Mouse (Mus musculus) thymus, postnatal 10 days (tissue): ENCODE data around the gene Tspan3.

Experiments
- DNase-seq, 2 experiments: peaks; one replicate each; pipeline ENCODE4 v3.0.0; 2021; ENCODE audit warnings: low spot score in 2 of 2

Tspan3 gene

DNA sequence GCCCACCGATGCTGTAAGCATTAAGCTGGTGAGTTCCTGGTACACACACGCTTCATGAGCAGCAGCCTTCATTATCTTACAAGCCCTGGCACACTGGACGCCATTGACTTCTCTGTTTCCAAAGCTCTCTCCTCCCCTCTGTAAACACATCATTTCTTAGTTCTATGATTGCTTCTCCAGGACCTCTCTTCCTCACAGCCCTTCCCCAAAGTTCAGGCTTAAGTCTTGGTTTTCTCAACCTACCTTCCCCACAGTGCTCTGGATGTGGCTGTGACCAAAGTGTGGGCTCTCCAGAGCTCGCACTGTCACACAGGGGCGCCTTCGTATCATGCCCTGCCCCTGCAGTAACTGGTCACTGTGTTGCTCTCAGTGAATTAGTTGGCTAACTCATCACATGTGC is at the start of gene Tspan3:
TSS of gene Tspan3 (minus strand) at position 101 of the 400 bp plus-strand sequence.
- DNase-seq, result no peak

DNA sequence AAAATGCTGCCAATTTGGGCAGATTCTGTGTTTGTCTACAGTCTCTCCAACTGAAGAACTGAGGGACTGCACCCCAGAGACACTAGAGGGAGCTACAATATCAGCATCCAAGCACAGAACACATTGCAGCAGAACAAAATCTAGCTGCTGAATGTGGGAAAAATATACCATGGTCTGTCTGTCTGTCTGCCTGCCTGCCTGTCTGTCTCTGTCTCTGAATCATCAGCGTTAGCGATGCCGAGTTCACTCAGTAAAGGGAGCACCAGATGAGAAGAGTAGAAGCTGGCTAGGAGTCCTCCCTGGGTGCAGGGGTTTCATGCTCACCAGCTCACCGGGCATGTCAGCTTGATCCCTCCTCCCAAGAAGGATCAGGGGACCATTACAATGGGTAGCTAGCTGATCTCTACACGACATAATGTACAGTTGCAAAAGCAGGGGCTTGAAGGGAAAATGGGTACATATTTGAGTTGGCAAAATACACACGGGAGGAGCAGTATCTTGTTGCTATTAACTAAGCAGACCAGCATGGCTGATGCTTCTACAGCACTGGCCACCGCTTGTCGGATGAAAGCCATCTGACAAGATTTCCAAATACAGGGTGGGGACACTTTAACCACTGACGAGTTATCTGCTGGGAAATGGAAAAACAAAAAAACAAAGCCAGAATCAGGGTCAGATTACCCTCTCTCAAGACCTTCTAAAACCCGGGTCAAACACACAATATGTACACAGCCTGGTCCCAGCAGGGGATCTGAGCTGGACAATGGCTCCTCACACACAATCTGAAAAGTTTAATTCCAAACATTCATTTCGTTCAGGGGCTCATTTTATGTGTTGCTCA is 48.4 kb upstream of the Tspan3 start:
- DNase-seq, result peak in 1 of 2 experiments; percentile 39

DNA sequence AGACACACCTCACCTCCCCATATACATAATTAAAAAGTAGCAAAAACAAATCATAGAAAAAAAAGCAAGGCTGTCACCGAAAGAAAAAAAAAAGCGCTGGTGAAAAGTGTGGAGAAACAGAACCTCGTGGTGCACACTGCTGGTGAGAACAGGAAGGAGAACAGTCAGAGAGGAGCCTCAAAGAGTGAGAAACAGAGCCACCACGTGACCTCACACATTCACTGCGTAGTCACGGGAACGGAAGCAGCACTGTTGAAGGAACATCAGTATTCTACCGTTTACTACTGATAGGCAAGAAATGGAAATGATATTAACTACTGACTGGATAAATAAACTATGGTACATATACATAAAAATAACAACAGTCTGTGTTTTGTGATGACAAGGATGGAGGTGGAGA is 43.5 kb upstream of the Tspan3 start:
- no peak for DNase-seq

DNA sequence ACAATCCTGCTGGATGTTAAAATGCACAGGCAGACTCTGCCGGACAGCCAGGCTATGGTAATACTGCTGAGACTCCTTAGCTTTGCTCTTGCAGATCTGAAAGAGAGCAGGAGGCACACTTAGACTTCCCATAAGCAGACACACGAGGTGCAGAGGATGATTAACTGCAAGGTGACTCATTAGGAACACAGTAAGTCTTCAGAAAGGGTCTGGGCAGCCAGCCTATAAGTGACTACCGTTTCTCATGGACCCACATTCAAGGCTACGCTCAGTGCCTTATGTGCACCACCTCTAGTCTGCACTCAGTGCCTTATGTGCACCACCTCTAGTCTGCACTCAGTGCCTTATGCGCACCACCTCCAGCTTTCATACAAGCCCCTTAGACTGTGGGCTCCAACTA is 42.2 kb upstream of the Tspan3 start:
- DNase-seq, result no peak

DNA sequence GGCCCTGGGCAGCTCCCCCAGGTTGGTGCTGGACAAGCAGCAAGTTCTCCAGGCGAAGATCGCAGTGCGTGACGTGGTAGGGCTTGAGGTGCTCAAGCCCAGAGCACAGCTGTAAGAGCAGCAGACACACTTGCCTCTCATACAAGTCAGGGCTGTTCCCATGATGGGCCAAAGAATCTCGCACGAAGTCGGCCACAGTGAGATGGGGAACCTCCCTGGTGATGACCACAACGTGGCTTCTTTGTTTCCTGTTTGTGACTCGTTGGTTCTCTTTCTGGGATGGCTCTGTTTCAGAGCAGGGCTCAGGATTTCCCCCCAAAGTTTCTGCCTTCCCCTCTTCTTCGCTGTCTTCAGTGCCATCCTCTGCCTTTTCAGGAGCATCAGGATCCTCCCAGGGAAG is 41.8 kb upstream of the Tspan3 start:
- no peak for DNase-seq

DNA sequence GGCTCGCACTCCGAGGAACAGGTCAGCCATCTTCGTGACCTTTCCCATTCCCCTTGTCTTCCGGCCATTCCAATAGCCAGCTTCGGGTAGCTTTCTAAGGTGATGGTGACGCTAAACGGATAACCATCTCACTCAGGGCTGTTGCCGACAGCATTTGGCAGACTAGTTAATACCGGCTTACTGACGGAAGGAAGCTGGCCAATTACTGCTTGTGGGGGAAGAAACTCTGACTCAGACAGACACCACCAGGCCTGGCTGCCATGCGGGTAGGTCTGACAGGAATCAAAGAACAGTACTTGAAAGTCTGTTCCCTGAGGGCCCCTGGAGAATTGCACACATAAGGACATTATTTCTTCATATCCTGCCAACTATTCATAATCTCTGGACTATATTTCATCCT is 40.1 kb upstream of the Tspan3 start:
- no peak for DNase-seq

DNA sequence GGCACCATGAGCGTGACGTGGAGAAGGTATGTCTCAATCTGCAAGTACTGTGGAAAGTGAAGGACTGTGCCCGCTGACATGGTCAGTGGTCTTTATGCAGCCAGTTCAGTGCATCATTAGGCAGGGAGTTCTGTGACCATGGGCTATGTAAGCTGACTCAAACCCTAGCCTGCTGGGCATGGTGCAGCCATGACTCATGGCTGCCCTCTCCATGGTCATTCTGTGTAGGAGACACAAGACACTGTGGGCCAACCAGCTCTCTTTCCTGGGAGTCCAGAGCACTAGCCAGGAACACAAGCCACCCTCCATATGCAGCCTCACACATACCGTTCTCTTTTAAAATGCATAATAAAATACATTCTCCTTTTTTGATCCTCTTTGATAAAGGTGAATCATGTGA is 39.0 kb upstream of the Tspan3 start:
- no peak for DNase-seq

DNA sequence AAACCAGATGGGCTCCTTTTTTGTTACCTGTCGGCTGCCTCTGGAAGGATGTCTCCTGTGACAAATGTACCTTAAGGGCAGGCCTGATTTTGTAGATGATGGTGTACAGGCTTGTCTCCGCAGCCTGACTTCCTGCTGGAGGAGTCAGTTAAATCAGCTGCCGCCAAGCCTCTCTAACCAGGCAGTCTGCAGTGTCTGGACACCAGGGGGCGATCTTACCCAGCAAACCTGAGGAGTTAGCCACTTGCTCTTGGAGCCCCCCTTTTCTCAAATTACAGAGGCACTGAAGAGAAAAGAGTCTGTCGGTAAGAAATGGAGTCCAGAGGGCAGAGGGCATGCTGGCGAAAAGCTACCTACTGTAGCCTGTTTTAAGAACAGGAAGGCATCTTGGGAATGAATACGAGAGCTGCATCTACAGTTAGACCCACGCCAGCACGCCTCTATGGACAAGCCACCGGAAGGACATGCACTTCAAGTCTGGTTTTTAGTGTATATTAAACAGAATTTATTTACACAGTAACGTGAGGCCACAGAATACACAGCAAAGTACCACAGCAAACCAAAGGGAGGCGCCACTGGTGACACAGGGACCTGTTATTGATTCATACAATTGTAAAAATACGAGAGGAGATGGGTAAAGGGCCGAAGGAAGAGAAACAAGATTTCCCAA is 35.5 kb upstream of the Tspan3 start:
- DNase-seq, result peak; percentile 79 to 94

DNA sequence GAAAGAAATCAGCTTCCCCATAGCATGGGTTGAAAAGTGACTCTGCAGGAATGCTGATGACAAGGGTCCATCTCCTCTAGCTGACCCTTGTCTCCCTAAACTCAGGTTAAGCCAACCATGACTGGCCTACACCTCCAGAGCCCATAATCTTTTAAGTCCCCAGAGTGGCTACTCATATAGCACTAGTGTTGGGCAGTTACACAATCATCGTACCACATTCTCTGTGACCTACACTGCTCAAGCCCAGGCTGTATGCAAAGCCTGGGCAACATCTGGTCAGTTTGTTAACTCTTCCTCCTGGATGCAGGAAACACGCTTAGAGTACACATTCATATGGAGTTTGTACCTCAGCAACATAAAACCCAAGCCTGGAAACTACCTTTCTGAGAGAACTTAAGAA is 34.9 kb upstream of the Tspan3 start:
- DNase-seq, result no peak

DNA sequence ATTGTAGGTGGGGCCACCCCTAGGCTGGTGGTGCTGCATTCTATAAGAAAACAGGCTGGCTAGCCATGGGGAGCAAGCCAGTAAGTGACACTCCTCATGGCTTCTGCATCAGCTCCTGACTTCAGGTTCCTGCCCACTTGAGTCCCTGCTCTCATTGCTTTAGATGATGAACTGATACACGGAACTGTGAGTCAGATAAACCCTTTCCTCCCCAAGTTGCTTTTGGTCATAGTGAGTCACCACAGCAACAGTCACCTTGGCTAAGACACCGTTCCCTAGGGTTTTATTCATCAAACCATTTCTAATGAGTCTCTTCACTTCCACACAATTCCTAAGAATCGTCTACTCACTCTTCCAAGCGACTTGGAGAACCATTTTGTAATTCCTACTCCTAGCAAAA is 31.6 kb upstream of the Tspan3 start:
- DNase-seq, result no peak

DNA sequence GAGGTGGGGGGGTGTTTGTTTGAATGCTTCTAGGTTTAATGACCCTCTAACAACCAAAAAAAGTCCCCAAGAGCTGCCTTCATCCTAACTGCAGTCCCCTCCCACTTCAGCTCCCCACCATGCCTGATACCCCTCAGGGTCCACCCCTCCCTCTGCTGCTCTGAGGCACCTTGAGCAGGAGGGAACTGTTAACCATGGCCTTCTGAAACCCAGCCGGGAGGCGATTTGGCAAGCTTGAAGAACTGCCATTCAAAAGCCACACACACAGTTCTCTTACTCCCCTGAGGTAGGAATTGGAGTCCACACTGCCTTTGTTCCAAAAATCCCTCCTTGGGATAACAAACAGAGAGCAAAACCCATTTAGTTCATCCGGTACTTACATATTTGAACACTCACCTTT is 29.9 kb upstream of the Tspan3 start:
- no peak for DNase-seq

DNA sequence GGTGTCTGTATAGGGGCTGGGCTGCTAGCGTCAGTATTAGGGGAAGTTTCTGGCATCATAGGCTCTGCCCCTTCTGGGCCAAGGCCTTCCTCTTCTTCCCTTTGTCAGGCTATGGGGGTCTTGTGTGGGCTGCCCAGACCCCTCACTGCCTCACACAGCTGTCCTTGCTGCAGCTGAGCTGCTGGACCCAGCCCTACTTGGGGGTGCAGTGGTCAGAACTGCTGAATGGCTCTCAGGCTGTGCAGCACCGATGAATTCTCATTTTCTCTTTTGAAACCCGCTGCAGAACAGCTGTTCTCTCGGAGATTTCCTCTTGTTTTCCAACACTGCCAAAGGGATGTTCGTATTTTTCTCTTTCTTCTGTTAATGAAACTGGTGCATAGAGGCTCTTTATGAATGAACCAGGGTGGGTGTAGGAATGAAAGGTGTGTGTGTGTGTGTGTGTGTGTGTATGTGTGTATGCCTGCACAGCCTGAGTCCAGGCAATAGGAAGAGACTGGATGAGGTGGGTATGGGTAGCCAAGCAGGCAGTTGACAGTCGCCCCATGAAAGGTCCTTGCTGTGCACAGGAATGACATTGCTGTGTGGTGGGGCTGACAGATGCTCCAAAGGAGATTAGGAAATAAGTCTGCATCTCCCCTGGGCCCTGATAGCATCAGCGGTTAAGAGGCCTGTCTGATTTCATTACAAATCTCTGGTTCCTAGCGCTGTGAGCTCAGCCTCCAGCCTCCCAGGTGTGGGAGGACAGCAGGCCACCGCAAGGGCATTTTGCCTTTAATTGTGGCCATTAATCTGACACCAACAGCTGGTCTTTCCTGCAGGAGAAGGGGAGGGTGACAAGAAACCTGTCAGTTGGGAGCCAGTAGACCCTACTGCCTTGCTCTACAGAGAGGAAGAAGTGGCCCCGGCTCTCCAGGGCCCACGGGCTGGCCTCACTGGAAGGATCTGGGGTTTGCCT is 26.5 kb upstream of the Tspan3 start:
- no peak for DNase-seq

DNA sequence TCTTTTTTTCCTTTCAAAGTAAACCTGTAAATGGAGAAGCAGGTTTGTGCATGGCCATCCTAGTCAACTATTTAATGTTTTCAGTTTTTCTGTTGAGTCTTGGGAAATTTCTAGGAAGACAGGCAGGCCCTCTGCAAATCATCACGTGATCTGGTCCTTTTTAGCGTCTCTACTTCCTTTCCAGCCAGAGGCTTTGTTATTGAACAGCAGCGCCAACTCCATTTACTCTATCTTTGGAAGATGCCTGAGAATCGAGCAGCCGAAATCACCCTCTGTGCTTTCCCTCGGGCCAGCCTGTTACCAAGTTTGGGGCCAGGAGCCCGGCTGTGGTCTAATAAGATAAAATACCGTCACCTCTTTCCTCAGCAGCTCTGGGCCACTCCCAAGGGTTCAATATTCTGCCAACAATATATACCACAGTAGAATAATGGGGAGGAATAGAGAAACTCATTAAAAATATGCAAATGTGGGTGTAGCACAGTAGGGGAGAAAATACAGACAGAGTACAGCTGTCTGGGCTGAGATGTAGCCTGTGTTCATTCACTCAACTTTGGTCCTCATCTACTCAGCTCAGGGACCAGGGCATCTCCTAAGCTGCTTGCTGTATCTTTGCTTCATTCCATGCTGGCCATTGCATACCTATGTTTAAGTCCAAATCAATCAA is 15.0 kb upstream of the Tspan3 start:
- DNase-seq, result no peak

DNA sequence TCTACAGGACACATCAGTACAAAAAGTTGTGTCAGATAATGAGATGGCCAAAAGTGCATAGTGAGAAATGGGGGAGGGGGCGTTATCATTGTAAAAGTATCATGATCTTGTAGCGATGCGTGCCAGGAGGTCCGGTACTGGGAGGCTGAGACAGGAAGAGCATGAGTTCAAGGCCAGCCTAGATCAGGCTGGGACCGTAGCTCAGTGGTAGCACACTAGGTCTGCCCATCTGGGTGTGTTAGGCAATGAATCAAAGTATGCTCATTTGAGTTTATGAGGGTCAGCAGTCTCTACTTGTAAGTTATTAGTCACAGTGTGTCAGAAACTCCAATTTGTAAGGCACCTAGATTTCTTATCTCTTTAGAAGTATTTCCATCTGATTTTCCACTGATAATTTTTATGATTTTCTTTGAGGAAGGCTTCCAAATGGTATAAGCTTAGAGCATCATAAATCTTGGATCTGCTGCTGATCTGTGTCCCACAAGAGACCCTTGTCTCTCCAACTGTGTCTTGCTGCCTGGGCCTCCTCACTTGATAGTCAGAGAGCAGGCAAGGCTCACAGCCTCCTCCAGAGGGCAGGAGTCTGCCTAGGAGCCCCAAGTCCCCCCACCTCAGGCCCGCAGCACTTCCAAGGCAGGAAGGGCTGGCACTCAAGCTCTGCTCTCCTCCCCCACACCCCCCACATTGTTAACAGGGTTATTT is 14.3 kb upstream of the Tspan3 start:
- DNase-seq, result peak; percentile 43 to 59

DNA sequence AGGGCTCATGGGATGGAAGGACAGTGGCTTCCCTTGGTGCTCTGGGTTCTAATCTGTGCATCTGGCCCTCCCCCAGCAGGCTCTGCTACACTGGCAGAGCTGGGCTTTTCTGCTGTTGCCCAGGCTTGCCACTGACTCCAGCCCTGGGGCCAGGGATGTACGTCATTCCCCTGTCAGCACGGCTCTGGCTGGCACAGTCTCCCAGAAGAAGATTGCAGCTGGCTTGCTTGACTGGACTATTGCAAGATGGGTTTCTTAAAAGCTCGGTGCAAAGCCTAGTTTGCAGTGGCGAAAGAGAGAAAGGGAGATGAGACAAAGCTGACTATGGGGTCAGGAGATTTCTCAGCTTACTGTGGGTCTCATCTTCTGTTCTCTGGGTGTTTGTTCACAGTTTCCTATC is 12.1 kb upstream of the Tspan3 start:
- no peak for DNase-seq

DNA sequence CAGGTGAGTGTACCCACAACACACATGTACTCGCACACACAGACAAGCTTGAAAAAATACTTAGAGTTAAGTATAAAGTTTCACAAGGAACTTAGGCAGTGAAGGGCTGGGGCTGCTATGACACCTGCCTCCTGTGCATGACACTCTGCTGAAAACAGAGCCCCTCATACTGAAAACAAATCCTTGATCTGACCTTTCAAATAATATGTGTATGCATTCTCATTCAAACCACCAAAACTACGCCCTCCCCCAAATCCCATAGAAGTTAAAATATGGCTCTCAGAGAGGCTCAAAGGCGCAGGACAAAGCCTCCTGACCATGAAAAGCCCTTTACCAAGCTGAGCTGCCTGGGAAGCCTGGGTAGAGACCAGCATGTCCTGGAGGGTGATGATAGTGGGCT is 10.0 kb upstream of the Tspan3 start:
- DNase-seq, result no peak

DNA sequence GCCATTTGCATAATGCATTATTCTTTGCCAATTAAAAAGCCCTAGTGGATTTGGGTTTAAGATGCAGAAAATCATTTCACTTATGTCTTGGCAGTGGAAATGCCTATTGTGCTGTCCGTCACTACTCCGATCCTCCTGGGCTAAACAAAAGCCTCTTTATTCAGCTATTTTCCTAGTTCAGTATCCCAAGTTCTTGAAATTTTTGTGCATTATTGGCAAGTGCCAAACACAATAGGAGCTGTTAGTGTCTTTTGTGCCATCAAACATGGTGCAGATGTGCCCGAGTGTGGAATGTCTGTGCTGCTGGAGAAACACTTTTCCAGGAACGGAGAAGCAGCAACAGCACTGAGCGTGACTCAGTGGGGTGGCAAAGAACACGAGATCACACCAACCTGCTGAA is 2.4 kb upstream of the Tspan3 start:
- no peak for DNase-seq

DNA sequence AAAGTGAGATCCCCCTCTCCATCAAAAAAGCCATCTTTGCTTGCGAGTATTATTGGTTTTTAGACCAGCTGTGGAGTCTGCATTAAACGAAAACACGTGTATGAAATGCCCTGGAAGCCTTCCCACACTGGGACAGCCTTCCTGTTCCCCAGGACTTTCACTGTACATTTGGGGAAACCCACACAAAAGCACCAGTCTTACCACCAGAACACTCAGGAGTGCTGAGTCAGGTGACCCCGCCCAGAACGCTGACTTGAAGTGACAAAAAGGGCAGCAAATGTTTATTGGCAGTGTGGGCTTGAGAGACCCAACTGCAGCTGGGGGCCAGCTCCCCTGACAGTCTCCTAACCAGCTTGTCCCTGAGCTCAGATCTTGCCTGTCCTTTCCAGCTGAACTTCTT is 884 bp upstream of the Tspan3 start:
- no peak for DNase-seq

DNA sequence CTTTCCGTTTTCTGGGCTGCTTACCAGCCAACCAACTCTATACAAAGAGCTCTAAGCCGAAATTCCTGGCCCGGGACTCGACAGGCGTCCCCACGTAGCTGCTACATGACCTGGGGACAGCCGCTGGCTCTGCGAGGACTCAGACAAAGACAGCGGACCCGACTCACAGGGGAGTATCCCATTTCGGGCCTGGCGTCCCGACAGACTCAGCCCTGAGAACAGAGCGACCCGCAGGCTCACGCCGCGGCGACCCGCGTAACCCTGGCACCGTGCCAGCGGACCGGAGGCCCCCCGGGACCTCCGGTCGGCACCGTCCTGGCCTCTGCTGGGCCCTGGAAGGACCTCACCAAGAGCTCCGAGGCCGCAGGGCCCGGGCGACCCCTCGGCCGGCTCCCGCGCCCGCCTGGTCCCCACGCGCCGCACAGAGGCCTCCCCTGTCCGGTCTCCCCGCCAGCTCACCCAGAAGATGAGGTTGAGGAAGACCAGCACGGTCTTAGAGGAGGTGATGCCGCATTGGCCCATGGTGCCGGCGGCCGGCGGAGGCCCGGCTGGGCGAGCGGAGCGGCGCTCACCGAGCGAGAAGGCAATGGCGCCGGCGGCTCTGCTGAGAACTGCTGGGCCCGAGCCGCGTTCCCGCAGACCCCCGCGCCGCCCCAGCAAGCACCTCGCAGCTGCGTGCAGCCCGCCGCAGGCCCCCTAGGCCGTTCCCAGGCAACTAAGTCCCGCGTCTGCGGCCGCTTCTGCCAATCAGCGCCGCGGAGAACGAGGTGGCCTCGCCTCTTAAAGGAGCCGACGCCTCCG is 4.7 kb downstream of the Tspan3 start:
- peak; percentile 86 for DNase-seq

DNA sequence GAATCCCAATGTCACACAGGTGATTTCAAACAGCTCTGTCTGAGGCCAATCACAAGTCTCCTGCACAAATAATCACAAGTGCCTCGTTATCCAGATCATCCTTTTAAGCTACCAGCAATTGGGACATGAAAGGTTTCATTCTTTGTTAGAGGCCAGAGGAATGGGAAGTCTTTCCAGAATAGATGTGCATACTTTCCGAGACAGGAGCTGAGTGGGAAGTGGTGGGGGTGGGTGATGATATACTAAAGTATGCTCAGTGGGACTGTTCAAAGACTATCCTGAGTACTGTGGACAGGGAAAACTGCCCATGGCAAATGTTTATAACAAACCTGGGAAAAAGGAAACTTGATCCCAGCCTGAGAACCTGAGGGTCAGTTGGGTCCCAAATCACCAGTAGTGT is 5.8 kb downstream of the Tspan3 start:
- DNase-seq, result no peak
